Mouse (Mus musculus) hindbrain, embryonic 11.5 days (tissue): ENCODE measurements around the gene Agr3. TPM values are rescaled to one million over a fixed set of nuclear protein-coding genes. Genes with fewer than 3 reads are reported as not detected.

ENCODE experiments used
- ATAC-seq: fragments of 200-750 bp; cut with Nextera tagmentation; 2 replicates; pipeline ENCODE4 v1.8.0; 2017; ENCODE audit warnings: mild to moderate bottlenecking, moderate TSS enrichment, moderate library complexity; ENCODE audit not compliant: low FRiP score
- DNase-seq: peaks from one replicate; pipeline ENCODE4 v3.0.0-alpha.2; 2015; ENCODE audit warnings: low spot score
- H3K27ac ChIP-seq: fragments of 300-500 bp; sonication (generic); 2 replicates; pipeline ENCODE4 v1.5.1; 2014; ENCODE audit warnings: mild to moderate bottlenecking, low read depth, low read length
- H3K27me3 ChIP-seq: fragments of 300-500 bp; sonication (generic); 2 replicates; pipeline ENCODE4 v1.6.1; 2014; ENCODE audit warnings: mild to moderate bottlenecking, low read length, moderate library complexity, mixed read lengths; ENCODE audit not compliant: control insufficient read depth, insufficient read depth
- H3K36me3 ChIP-seq: fragments of 300-500 bp; sonication (generic); 2 replicates; pipeline ENCODE4 v1.6.1; 2014; ENCODE audit warnings: mild to moderate bottlenecking, low read length, moderate library complexity, mixed read lengths; ENCODE audit not compliant: control insufficient read depth, insufficient read depth
- H3K4me1 ChIP-seq: fragments of 300-500 bp; sonication (generic); replicated peaks from 2 replicates; pipeline ENCODE4 v1.6.1; 2014; ENCODE audit warnings: low read length, mixed read lengths; ENCODE audit not compliant: control insufficient read depth, insufficient read depth
- H3K4me2 ChIP-seq: fragments of 300-500 bp; sonication (generic); replicated peaks from 2 replicates; pipeline ENCODE4 v1.6.1; 2014; ENCODE audit warnings: mild to moderate bottlenecking, low read depth, low read length
- H3K4me3 ChIP-seq: fragments of 300-500 bp; sonication (generic); 2 replicates; pipeline ENCODE4 v1.5.1; 2014; ENCODE audit warnings: low read depth, low read length
- H3K9ac ChIP-seq: fragments of 300-500 bp; sonication (generic); 2 replicates; pipeline ENCODE4 v1.6.1; 2014; ENCODE audit warnings: low read depth, low read length
- H3K9me3 ChIP-seq: fragments of 300-500 bp; sonication (generic); 2 replicates; pipeline ENCODE4 v1.6.1; 2016; ENCODE audit warnings: low read length; ENCODE audit not compliant: control insufficient read depth
- WGBS: fragments of 180-500 bp; shearing (Covaris S2); extraction: QIAGEN DNeasy Blood & Tissue Kit; methylation state at CpG from one replicate; pipeline ENCODE4 v1.1.7; 2014; 5-methylcytosine and 5-hydroxymethylcytosine counted together
- polyA plus RNA-seq: library from polyadenylated mRNA; unstranded; fragments of >200 nt; fragmentation: Nextera tagmentation; extraction: Ambion mirVana; gene quantifications from 2 replicates; pipeline ENCODE4 v1.2.1, GENCODE M21; 2014

Agr3 gene
- polyA plus RNA-seq, 1 experiment from 2014 or later, result not detected

DNA sequence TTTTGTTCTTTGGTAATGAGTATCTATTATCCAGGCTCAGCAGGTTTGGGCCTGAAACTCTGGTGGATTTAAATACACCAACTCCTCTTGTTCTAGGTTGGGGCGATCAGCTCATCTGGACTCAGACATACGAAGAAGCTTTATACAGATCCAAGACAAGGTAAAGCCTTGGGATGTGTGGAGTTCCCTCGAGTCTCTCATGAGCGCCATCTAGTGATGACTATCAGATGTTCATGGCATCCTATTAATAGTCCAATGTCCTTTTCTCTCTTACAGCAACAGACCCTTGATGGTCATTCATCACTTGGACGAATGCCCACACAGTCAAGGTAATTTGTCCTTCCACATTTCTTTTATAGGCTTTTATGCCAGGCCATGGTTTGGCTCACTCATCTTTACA is 70.4 kb downstream of the Agr3 start:
- Histone ChIP-seq H3K4me3 (no peak overlapping the region), H3K27ac (no peak overlapping the region), H3K4me1 (no peaks in the 10 kb centered on the region; the same call in 1 of the 2 replicates), H3K36me3 (no peaks in the 10 kb centered on the region), H3K9ac (no peak overlapping the region), H3K27me3 (no peaks in the 10 kb centered on the region), H3K9me3 (no peaks in the 10 kb centered on the region), H3K4me2 (no peak overlapping the region)
- WGBS, result 37% methylated on average over 5 of the region's 5 CpGs
- ATAC-seq (peak; percentile 63), DNase-seq (peak; percentile 75)

Other genes with a start within 250 kb of the Agr3 start
- gene Agr2, start 67.3 kb downstream of the Agr3 start, polyA plus RNA-seq, result not detected in 2 replicates
- gene Tspan13, start 116.9 kb downstream of the Agr3 start, polyA plus RNA-seq, result 207 and 229 TPM in 2 replicates
- 32.0 and 34.0 TPM in 2 replicates for gene Ankmy2, start 231.5 kb downstream of the Agr3 start, polyA plus RNA-seq
- 325 and 331 TPM in 2 replicates for gene Bzw2, start 232.5 kb downstream of the Agr3 start, polyA plus RNA-seq